Mouse (Mus musculus) urinary bladder, postnatal 36 days (tissue): Measurements from ENCODE around the gene Nfyc.

Experiments used
- DNase-seq, 2 experiments: peaks; one replicate each; pipeline ENCODE4 v3.0.0; 2022; ENCODE audit warnings: low spot score in 2 of 2, mixed read lengths in 1 of 2

Gene Nfyc

DNA sequence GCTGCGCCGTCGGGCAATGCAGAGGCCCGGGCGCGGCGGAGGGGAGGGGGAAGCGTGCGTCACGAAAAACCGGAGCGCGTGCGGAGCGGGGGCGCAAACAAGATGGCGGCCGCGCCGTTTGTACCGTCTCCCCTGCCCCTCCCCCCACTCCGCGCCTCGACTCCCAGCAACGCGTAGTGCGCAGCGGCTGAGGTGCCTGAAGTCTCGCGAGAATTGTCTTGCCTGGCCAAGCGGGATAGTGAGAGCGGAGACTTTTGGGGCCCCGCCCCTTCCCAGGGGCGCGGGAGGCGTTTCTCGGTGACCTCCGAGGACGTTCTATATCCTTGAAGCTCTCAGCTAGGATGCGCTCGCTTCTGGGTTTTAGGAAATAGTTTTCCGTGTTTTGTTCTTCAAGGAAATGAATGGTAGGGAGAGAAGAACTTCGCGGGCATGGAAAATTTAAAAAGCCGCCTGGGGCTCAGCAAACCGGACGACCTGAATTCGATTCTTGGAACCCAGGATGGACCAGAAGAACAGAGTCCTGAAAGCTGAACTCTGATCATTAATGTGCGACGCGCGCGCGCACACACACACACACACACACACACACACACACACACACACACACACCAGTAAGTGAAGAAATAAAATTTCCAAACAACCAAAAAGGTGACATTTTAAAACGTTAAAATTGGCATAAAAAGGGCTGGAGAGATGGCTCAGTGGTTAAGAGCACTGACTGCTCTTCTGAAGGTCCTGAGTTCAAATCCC lies 5.6 kb downstream of the Nfyc start:
- peak; percentile 94 to 97 for DNase-seq

- DNase-seq = peak; percentile 88 to 94
Measured at GRCm38 (mm10) chr4:120825100-120825553, 6.2 kb downstream of the Nfyc start.

- DNase-seq = no peak
Measured at GRCm38 (mm10) chr4:120822191-120822911, 9.0 kb downstream of the Nfyc start.

DNA sequence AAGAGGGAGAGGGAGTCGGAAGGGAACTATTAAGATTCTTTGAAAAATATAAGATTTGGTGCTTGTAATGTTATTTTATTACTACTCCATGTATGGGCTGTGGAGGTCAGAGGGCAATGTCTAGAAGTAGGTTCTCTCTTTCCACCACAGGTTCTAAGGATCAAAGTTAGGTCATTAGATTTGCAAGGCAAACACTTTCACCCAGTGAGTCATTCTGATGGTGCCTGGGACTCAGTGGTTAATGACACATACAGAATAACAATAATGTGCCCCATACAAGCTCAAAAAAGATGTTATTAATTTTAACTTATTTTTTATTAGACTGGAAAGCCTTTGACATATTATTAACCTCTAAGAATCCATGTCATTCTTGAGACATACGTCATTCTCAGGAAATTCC lies 11.5 kb downstream of the Nfyc start:
- no peak for DNase-seq

- no peak for DNase-seq
Measured at GRCm38 (mm10) chr4:120819296-120819695, 12.1 kb downstream of the Nfyc start.

GRCm38 (mm10) chr4:120817951-120818350 lies 13.4 kb downstream of the Nfyc start:
- DNase-seq = no peak

GRCm38 (mm10) chr4:120817002-120817774 lies 14.2 kb downstream of the Nfyc start:
- no peak for DNase-seq

- peak; percentile 57 to 70 for DNase-seq
Measured at GRCm38 (mm10) chr4:120815622-120816334, 15.6 kb downstream of the Nfyc start.

- DNase-seq = no peak
Measured at GRCm38 (mm10) chr4:120815163-120815562, 16.2 kb downstream of the Nfyc start.

- no peak for DNase-seq
Measured at GRCm38 (mm10) chr4:120814171-120814570, 17.2 kb downstream of the Nfyc start.

- no peak for DNase-seq
Measured at GRCm38 (mm10) chr4:120813762-120814161, 17.6 kb downstream of the Nfyc start.

DNA sequence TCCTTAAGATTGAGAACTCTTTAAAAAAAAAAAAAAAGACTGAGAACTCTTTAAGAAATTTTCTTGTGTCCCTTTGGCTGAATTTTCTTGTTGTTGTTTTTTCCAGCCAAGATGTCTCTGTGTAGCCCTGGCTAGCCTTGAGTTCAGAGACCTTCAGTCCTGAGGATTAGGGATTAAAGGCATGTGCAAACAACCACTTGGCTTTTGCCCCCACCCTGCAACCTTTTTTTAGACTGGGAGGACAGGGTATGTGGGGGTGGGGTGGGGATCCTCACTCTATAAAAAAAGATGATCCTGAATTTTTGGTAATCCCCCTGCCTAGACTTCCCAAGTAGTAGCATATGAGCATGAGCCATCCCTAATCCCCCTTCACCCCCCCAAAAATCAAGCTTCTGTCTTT lies 25.6 kb downstream of the Nfyc start:
- no peak for DNase-seq

- DNase-seq = no peak
Measured at GRCm38 (mm10) chr4:120801446-120801845, 29.9 kb downstream of the Nfyc start.

GRCm38 (mm10) chr4:120800691-120801090 lies 30.7 kb downstream of the Nfyc start:
- DNase-seq = no peak

- DNase-seq = no peak
Measured at GRCm38 (mm10) chr4:120799680-120800166, 31.6 kb downstream of the Nfyc start.

- no peak for DNase-seq
Measured at GRCm38 (mm10) chr4:120797985-120798725, 33.2 kb downstream of the Nfyc start.

DNA sequence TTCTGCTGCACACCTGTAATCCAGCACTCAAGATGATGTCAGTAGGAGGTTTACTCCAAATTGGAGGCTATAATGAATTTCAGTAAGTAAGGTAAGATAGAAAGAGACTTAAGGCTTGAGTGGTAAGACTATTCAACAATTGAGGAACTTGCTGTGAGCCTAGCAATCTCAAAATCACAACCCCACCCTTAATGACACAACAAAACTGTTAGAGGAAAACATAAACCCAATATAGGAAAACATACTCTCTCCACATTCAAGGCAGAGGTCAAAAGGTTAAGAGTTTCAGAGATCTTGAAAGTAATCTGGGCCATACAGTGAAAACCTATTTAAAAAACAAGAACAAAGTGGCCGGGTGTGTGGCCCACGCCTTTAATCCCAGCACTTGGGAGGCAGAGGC lies 34.7 kb downstream of the Nfyc start:
- DNase-seq = no peak

DNA sequence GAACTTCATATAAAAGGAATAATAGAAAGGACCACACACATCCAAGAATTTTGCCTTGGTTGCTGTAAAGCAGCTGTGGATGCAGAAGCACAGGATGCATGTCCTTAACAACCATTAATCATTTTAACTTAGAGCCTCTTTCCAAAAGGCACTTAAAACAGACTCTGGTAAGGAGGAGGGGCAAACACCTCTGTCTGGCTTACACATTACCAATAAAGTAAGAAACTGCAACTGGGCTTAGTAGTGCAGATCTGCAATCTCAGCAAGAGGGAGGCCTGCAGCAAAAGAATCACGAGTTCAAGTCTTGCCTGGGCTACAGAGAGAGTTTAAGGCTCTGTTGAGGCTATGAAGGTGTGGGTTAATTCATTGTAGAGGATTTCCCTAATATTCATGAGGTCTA lies 35.7 kb downstream of the Nfyc start:
- no peak for DNase-seq

GRCm38 (mm10) chr4:120792918-120793317 lies 38.5 kb downstream of the Nfyc start:
- no peak for DNase-seq

DNA sequence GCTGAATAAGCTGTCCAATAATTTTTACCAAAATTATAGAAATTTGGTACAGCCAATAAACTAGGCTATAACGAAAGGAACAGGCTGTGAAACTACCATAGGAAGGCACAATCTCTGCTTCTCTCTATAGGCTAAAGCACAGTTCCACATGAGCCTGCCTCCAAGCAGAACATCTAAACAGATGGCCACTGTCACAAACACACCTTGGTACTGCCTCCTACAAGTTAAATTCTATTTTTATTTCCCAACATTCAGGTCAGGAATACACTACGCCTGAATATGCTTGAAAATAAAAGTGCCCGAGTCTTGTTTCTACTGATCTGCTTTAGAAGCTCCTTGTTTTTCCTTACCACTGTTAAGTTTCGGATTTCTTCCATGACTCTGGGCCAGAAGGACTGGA lies 41.3 kb downstream of the Nfyc start:
- no peak for DNase-seq

DNA sequence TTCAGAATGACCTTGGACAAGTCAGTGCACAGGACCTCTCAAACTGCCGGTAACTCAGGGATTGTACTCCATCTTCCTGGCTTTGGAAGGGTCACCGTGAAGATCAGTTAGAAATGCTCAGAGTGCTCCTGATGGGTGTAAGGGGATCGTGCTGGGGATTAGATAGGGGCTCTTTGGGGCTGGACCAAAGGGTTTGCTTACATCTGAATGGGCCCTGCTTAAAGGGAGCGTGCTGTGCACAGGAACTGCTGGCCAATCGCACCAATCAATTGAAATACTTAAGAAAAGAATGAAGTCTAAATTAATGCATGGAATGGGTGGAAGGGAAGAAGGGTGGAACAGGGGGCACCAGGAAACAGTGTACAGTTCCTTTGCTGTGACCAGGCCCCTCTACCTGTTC lies 75.6 kb downstream of the Nfyc start:
- no peak for DNase-seq
